8 mouse cellular contexts compared by ENCODE assay signal in the genomic region with DNA sequence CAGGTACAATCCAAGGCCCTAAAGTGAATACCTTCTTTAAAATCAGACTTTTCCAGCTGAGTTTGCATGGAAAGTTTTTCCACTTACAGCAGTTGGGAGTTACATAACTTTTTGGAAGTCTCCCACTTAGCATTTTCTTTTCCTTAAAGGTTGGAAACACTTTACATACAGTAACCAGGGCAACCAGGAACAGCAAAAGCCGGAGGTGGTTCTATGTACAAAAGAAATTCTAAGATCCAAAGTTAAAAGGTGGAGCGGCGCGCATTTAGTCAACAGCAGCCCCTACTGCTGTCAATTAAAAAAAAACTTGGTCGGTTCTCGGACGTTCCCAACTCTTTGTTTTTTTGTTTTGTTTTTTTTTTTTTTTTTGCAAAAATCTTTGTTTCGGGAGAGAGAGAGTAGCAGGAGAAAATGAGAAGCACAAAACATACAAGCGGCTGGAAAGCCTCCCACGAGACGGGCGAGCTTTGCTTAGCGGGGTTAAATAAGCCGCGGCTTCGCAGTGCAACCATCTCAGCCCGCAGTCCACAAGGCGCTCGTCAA. TPM values are rescaled to one million over a fixed set of nuclear protein-coding genes. Genes with fewer than 3 reads are reported as not detected.
DNase-seq lines count a peak whose midpoint lies in the region; ATAC-seq lines count a peak whose summit lies in the region.

No protein-coding gene starts in this region.

- H3K36me3 ChIP-seq in forebrain, embryonic 15.5 days, result peaks cover 19% of the 10 kb centered on the region
- peaks cover 30% of the 10 kb centered on the region for H3K36me3 ChIP-seq in limb, embryonic 10.5 days
- peaks cover 6% of the 10 kb centered on the region; the same call in 1 of the 2 replicates for H3K36me3 ChIP-seq in neural tube, embryonic 14.5 days (ENCODE audit: control insufficient read depth, insufficient read depth, low read length)

- peak overlapping the region; percentile 43 for H3K4me2 ChIP-seq in forebrain, embryonic 15.5 days (replicated peaks)
- H3K4me2 ChIP-seq in neural tube, embryonic 14.5 days (ENCODE audit: low read depth, low read length), result peak overlapping the region; percentile 66

- peak overlapping the region; percentile 88 for H3K27ac ChIP-seq in forebrain, embryonic 15.5 days (replicated peaks)
- H3K27ac ChIP-seq in limb, embryonic 10.5 days, result peak overlapping the region; percentile 97
- H3K27ac ChIP-seq in neural tube, embryonic 14.5 days (ENCODE audit: low read depth, low read length), result peak overlapping the region; percentile 86

- H3K9me3 ChIP-seq in forebrain, embryonic 15.5 days, result no peaks in the 10 kb centered on the region
- no peaks in the 10 kb centered on the region for H3K9me3 ChIP-seq in limb, embryonic 10.5 days (replicated peaks)
- H3K9me3 ChIP-seq in neural tube, embryonic 14.5 days (ENCODE audit: control insufficient read depth, low read length), result no peaks in the 10 kb centered on the region

- no peak for ATAC-seq in forebrain, embryonic 15.5 days (replicated peaks)
- no peak for ATAC-seq in neural tube, embryonic 14.5 days (ENCODE audit: low read depth)

- WGBS in forebrain, embryonic 15.5 days, result 0% methylated on average over 19 of the region's 19 CpGs
- under 1% methylated on average over 19 of the region's 19 CpGs for WGBS in limb, embryonic 10.5 days
- 0% methylated on average over 19 of the region's 19 CpGs for WGBS in neural tube, embryonic 14.5 days

- peak; percentile 45 for DNase-seq in left cerebral cortex, adult 11 months (ENCODE audit: low spot score)
- no peak for DNase-seq in left cerebral cortex, postnatal 36 days (ENCODE audit: low spot score in 2 of 2)
- DNase-seq in adipocyte (ENCODE audit: low spot score), result peak; percentile 66
- DNase-seq in limb, embryonic 10.5 days (ENCODE audit: low spot score), result no peak
- DNase-seq in gastrocnemius, adult 18-20 months (ENCODE audit: low spot score), result no peak
- DNase-seq in ovary, adult 18-20 months (ENCODE audit: low spot score), result no peak

- H3K9ac ChIP-seq in forebrain, embryonic 15.5 days (replicated peaks), result peak overlapping the region; percentile 75
- peak overlapping the region; percentile 71 for H3K9ac ChIP-seq in neural tube, embryonic 14.5 days (replicated peaks; ENCODE audit: low read depth, low read length)

- peak overlapping the region; percentile 62 for H3K4me3 ChIP-seq in forebrain, embryonic 15.5 days
- peak overlapping the region; percentile 85 for H3K4me3 ChIP-seq in limb, embryonic 10.5 days
- peak overlapping the region; percentile 61 for H3K4me3 ChIP-seq in neural tube, embryonic 14.5 days (ENCODE audit: low read depth, low read length)

- H3K4me1 ChIP-seq in forebrain, embryonic 15.5 days, result peaks cover 16% of the 10 kb centered on the region
- H3K4me1 ChIP-seq in limb, embryonic 10.5 days, result peaks cover 9% of the 10 kb centered on the region
- peaks cover 12% of the 10 kb centered on the region for H3K4me1 ChIP-seq in neural tube, embryonic 14.5 days (ENCODE audit: control insufficient read depth, insufficient read depth, low read length)

- H3K27me3 ChIP-seq in forebrain, embryonic 15.5 days, result no peaks in the 10 kb centered on the region
- H3K27me3 ChIP-seq in limb, embryonic 10.5 days (ENCODE audit: low read depth, poor library complexity, severe bottlenecking), result no peaks in the 10 kb centered on the region
- no peaks in the 10 kb centered on the region for H3K27me3 ChIP-seq in neural tube, embryonic 14.5 days (ENCODE audit: control insufficient read depth, insufficient read depth, low read length)

- intact Hi-C loops in left cerebral cortex, postnatal 36 days (cut with DNase I), result loop anchor here (2.0 kb wide), 1 partner anchor 27 kb away; the partner anchor contains the start of gene Alkbh1

RNA-seq across cellular contexts. Expression of gene Snw1, which starts 0.6 kb away (rescaled TPM):
- total RNA-seq in left cerebral cortex, postnatal 36 days (2021), result 10 to 100 TPM; 64.7 to 73.8 TPM
- polyA plus RNA-seq in forebrain, embryonic 15.5 days (2015; fragmentation: Nextera tagmentation; extraction: Ambion mirVana), result 127 and 128 TPM in 2 replicates
- 147 and 153 TPM in 2 replicates for polyA plus RNA-seq in limb, embryonic 10.5 days (2016; fragmentation: Nextera tagmentation; extraction: Ambion mirVana)
- 101 and 112 TPM in 2 replicates for polyA plus RNA-seq in neural tube, embryonic 14.5 days (2014; fragmentation: Nextera tagmentation; extraction: Ambion mirVana)
- 10 to 100 TPM; 48.5 to 49.7 TPM for total RNA-seq in gastrocnemius, adult 18-20 months (2021)

RNA-seq across cellular contexts. Expression of gene Gm5788, which starts 23.0 kb away (rescaled TPM):
- total RNA-seq in left cerebral cortex, postnatal 36 days (2021), result not detected
- not detected in 2 replicates for polyA plus RNA-seq in forebrain, embryonic 15.5 days (2015; fragmentation: Nextera tagmentation; extraction: Ambion mirVana)
- polyA plus RNA-seq in limb, embryonic 10.5 days (2016; fragmentation: Nextera tagmentation; extraction: Ambion mirVana), result not detected in 2 replicates
- polyA plus RNA-seq in neural tube, embryonic 14.5 days (2014; fragmentation: Nextera tagmentation; extraction: Ambion mirVana), result not detected in 2 replicates
- not detected for total RNA-seq in gastrocnemius, adult 18-20 months (2021)

RNA-seq across cellular contexts. Expression of gene Alkbh1, which starts 27.7 kb away (rescaled TPM):
- 10 to 100 TPM; 14.6 to 19.0 TPM for total RNA-seq in left cerebral cortex, postnatal 36 days (2021)
- polyA plus RNA-seq in forebrain, embryonic 15.5 days (2015; fragmentation: Nextera tagmentation; extraction: Ambion mirVana), result 51.3 and 52.1 TPM in 2 replicates
- polyA plus RNA-seq in limb, embryonic 10.5 days (2016; fragmentation: Nextera tagmentation; extraction: Ambion mirVana), result 82.0 and 85.6 TPM in 2 replicates
- 38.1 and 40.4 TPM in 2 replicates for polyA plus RNA-seq in neural tube, embryonic 14.5 days (2014; fragmentation: Nextera tagmentation; extraction: Ambion mirVana)
- total RNA-seq in gastrocnemius, adult 18-20 months (2021), result 1 to 10 TPM; 4.1 to 5.5 TPM

RNA-seq across cellular contexts. Expression of gene Slirp, which starts 27.8 kb away (rescaled TPM):
- total RNA-seq in left cerebral cortex, postnatal 36 days (2021), result 10 to 100 TPM; 92.2 to 97.3 TPM
- polyA plus RNA-seq in forebrain, embryonic 15.5 days (2015; fragmentation: Nextera tagmentation; extraction: Ambion mirVana), result 249 and 275 TPM in 2 replicates
- polyA plus RNA-seq in limb, embryonic 10.5 days (2016; fragmentation: Nextera tagmentation; extraction: Ambion mirVana), result 329 and 335 TPM in 2 replicates
- 212 and 251 TPM in 2 replicates for polyA plus RNA-seq in neural tube, embryonic 14.5 days (2014; fragmentation: Nextera tagmentation; extraction: Ambion mirVana)
- 100 to 1,000 TPM; 159 to 162 TPM for total RNA-seq in gastrocnemius, adult 18-20 months (2021)

RNA-seq across cellular contexts. Expression of gene Gm8300, which starts 42.6 kb away (rescaled TPM):
- not detected for total RNA-seq in left cerebral cortex, postnatal 36 days (2021)
- not detected in 2 replicates for polyA plus RNA-seq in forebrain, embryonic 15.5 days (2015; fragmentation: Nextera tagmentation; extraction: Ambion mirVana)
- not detected in 2 replicates for polyA plus RNA-seq in limb, embryonic 10.5 days (2016; fragmentation: Nextera tagmentation; extraction: Ambion mirVana)
- not detected in 2 replicates for polyA plus RNA-seq in neural tube, embryonic 14.5 days (2014; fragmentation: Nextera tagmentation; extraction: Ambion mirVana)
- not detected for total RNA-seq in gastrocnemius, adult 18-20 months (2021)

Comparison
In these comparisons a context has a peak if more than half of its experiments do, and no peak if none do; other contexts are left out.
1. DNase-seq: peak in left cerebral cortex, adult 11 months (single experiment) and adipocyte (single experiment); none in left cerebral cortex, postnatal 36 days (0 of 2), limb, embryonic 10.5 days (single experiment), gastrocnemius, adult 18-20 months (single experiment) and ovary, adult 18-20 months (single experiment).
2. Peak in every context shown above with its lines, with median percentiles within 50 percentile points of each other: H3K27ac ChIP-seq and H3K4me3 ChIP-seq.